Mouse (Mus musculus): ENCODE data around the gene 1700028J19Rik. TPM values are rescaled to one million over a fixed set of nuclear protein-coding genes. Genes with fewer than 3 reads are reported as not detected.
"Not testable (repeated sequence)": the region's sequence is repeated elsewhere in the genome, so short reads cannot be mapped to it uniquely, and the experiment has no call there.

1700028J19Rik gene
- polyA plus RNA-seq, 1 experiment from 2014 or later: 1.3 TPM

DNA sequence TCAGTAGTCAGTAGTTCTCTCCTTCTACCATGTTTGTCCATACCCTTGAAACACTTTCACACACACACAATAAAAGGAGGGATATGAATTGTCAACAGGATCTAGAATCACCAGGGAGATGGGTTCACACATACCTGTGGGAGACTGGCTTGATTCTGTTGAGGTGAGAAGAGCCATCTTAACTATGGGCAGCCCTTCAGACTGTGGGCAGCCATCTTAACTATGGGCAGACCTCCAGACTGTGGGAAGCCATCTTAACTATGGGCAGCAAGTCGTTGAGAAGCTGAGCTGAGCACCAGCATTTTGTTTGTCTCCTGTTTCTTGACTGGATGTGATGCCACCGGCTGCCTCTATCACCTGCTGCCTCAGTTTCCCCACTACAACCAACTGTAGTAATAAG, 24.8 kb upstream of the 1700028J19Rik start:
- WGBS: 77% methylated on average over 2 of the region's 2 CpGs
- no peaks in the 10 kb centered on the region for H3K36me3 ChIP-seq (replicated peaks)
- peaks cover 7% of the 10 kb centered on the region for H3K4me1 ChIP-seq
- no peak overlapping the region for H3K4me3 ChIP-seq
- H3K9me3 ChIP-seq: no peaks in the 10 kb centered on the region; the same call in 1 of the 2 replicates
- no peak for DNase-seq (ENCODE audit: extremely low spot score, low spot score)
- H3K27me3 ChIP-seq (ENCODE audit: poor library complexity, severe bottlenecking): peaks cover 38% of the 10 kb centered on the region
- no peak overlapping the region for H3K27ac ChIP-seq

DNA sequence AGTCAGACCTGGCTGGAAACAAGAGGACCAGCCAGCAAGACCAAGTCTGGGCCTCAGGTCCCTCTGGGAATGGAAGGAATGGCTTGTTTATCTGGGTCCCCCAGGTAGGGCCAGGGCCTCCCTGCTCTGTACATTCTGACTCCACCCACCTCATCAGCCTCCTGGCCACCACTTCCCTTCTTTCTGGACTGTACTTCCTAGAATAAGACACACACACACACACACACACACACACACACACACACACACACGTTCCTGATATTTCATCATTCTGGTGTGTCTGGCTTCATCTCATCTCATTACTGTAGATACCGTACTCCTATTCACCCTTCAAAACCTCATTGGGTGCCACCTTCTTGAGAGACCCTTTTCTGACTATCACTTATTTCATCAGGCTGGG, 22.9 kb upstream of the 1700028J19Rik start:
- 92% methylated on average over 2 of the region's 2 CpGs for WGBS
- H3K36me3 ChIP-seq (replicated peaks): no peaks in the 10 kb centered on the region
- no peak overlapping the region for H3K4me3 ChIP-seq
- peaks cover 7% of the 10 kb centered on the region for H3K4me1 ChIP-seq
- H3K27me3 ChIP-seq (ENCODE audit: poor library complexity, severe bottlenecking): peaks cover 35% of the 10 kb centered on the region
- no peak overlapping the region for H3K27ac ChIP-seq
- DNase-seq (ENCODE audit: extremely low spot score, low spot score): no peak
- H3K9me3 ChIP-seq: no peaks in the 10 kb centered on the region

DNA sequence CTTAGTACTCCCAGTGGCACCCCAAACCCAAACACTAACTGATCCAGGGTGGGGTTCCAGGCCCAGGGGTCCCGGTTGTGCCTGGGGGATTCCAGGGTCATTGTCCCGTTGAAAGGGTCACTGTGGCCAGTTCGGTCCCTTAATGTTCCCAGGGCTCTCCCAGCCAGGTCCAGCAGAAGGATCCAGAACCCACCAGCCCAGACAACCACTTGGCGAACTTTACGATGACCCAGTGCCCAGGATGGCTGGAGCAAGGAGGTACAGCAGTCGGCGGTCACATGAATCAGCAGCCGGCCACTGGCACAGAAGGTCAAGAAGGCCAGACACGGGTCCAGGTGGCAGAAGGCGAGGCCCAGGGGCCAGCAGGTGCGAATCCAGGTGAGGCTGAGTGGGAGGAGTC, 21.6 kb upstream of the 1700028J19Rik start:
- DNase-seq (ENCODE audit: extremely low spot score, low spot score): no peak
- WGBS: 87% methylated on average over 11 of the region's 11 CpGs

DNA sequence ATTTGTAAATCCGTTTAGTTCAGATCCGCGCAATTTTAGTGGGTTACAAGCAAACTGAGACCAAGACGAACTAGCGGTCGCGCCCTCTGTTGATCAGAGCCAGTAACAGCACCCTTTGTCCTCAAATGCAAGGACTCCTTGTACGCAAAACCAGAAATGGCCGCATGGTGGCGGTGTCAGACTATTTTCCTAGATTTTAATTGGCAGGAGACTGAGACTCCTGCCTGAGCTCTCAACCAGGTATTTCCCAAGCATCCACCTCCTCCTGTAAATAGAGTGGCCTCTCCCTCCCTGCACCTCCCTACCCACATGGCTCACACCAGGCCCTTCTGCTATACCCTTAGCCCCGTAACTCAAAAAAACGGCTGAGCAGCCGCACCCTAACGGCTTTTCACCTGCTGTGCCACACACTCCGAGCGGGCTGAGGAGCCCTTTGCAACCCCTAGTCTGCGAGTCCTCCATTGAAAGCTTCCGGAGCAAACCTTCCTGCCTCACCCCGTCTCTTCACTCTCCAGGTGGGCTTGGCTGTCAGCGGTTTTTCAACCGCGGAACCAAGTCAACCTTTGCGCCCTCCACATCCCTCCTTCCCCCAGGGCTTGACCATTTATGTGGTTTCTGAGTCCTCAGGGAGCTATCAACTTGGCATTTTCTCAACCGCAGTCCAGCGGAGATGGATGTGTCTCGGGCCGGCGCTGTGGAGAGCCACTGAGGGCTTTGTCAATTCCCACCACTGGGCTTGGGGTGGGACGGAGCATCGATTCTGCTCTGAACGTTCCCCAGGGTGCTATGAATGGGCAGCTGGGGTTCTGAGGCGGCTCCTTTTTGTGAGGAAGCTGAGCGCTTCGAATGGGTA, 16.5 kb upstream of the 1700028J19Rik start:
- H3K36me3 ChIP-seq (replicated peaks): no peaks in the 10 kb centered on the region
- H3K27ac ChIP-seq: peak overlapping the region; percentile 44; the same call in 1 of the 2 replicates
- H3K9me3 ChIP-seq: no peaks in the 10 kb centered on the region
- peaks cover 54% of the 10 kb centered on the region for H3K27me3 ChIP-seq (ENCODE audit: poor library complexity, severe bottlenecking)
- 2% methylated on average over 34 of the region's 34 CpGs for WGBS
- DNase-seq (ENCODE audit: extremely low spot score, low spot score): peak; percentile 95
- H3K4me3 ChIP-seq: peak overlapping the region; percentile 45
- H3K4me1 ChIP-seq: peaks cover 7% of the 10 kb centered on the region

More for the DNA sequence above, 21.6 kb upstream of the 1700028J19Rik start:
- no peaks in the 10 kb centered on the region for H3K9me3 ChIP-seq
- H3K36me3 ChIP-seq (replicated peaks): no peaks in the 10 kb centered on the region
- H3K27ac ChIP-seq: no peak overlapping the region
- peaks cover 4% of the 10 kb centered on the region for H3K4me1 ChIP-seq
- H3K4me3 ChIP-seq: no peak overlapping the region
- H3K27me3 ChIP-seq (ENCODE audit: poor library complexity, severe bottlenecking): peaks cover 36% of the 10 kb centered on the region

DNA sequence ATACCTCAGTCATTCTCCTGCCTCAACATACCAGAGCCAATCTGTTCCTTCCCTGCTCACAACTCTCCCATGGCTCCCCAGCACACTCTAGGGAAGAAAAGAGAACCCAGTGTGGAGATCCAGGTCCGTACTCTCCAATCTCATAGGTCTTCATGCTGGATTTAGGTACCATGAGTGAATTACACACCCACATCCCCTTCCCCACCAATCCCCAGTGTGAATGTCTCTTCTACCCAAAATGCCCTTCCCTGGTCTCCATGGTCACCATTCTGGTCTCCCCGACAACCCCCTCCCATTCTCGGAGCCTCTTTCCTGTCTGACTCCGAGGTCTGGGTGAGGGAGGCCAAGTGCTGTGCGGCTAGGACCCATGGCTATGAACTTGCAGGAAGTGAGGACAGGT, 14.7 kb upstream of the 1700028J19Rik start, which contains the start of gene Gm15517:
Gm15517 (plus strand) TSS at position 301 of the 400 bp plus-strand sequence.
- Histone ChIP-seq H3K36me3 (replicated peaks) (0 out of 2 replicates have a peak, but pooled peaks cover 3% of the 10 kb centered on the region), H3K4me3 (no peak within 1 kb of the TSS), H3K9me3 (no peaks in the 10 kb centered on the region), H3K27ac (no peak within 1 kb of the TSS), H3K27me3 (ENCODE audit: poor library complexity, severe bottlenecking) (peaks cover 43% of the 10 kb centered on the region), H3K4me1 (peaks cover 7% of the 10 kb centered on the region)
- no peak for DNase-seq (ENCODE audit: extremely low spot score, low spot score)
- WGBS: 63% methylated on average over 5 of the region's 5 CpGs

DNA sequence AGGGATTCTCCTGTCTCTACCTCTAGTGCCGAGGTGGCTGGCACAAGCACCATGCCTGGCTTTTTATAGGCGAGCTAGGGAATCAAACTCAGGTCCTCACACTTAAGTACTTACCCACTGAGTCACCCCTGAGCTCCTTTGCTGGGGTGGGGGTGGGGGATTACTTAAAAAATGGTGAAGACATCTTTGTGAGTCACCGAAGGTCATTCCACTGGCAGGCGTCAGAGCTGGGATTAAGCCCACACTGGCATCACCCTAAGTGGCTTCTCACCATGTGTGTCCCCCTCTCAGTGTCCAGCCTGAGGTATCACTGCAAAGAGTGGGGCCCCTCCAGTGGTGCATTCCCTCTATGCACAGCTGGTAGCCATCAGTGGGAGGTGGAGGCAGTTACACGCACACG, 13.9 kb upstream of the 1700028J19Rik start:
- no peaks in the 10 kb centered on the region for H3K9me3 ChIP-seq
- H3K4me3 ChIP-seq: no peak overlapping the region
- H3K4me1 ChIP-seq: peaks cover 7% of the 10 kb centered on the region
- peaks cover 4% of the 10 kb centered on the region; the same call in 1 of the 2 replicates for H3K36me3 ChIP-seq (replicated peaks)
- H3K27me3 ChIP-seq (ENCODE audit: poor library complexity, severe bottlenecking): peaks cover 43% of the 10 kb centered on the region
- WGBS: 82% methylated on average over 6 of the region's 6 CpGs
- no peak overlapping the region for H3K27ac ChIP-seq
- DNase-seq (ENCODE audit: extremely low spot score, low spot score): no peak

DNA sequence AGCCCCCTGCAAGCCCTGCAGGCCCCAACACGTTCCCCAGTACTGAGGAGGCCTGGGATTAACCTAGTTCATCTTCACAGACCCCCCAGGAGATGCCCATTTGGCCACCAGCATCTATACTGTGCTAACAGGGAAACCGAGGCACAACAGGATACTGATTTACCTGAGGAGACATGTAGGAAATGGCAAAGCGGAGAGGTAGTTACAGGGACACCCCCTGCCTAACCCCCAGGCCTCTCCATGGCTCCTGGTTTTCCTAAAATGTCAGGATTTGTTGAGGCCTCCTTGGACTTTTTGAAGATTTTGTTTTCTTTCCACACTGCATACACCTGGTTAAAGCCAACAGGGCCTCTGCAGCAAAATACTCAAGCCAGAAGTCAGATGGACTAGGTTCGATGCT, 10.8 kb upstream of the 1700028J19Rik start, which contains the start of gene Acp4:
Acp4 (minus strand) TSS at position 101 of the 400 bp plus-strand sequence.
- peaks cover 20% of the 10 kb centered on the region for H3K27me3 ChIP-seq (ENCODE audit: poor library complexity, severe bottlenecking)
- no peak for DNase-seq (ENCODE audit: extremely low spot score, low spot score)
- H3K9me3 ChIP-seq: no peaks in the 10 kb centered on the region
- H3K4me3 ChIP-seq: no peak within 1 kb of the TSS
- H3K27ac ChIP-seq: no peak within 1 kb of the TSS
- WGBS: 88% methylated on average over 4 of the region's 4 CpGs
- peaks cover 36% of the 10 kb centered on the region for H3K36me3 ChIP-seq (replicated peaks)
- H3K4me1 ChIP-seq: peaks cover 5% of the 10 kb centered on the region

DNA sequence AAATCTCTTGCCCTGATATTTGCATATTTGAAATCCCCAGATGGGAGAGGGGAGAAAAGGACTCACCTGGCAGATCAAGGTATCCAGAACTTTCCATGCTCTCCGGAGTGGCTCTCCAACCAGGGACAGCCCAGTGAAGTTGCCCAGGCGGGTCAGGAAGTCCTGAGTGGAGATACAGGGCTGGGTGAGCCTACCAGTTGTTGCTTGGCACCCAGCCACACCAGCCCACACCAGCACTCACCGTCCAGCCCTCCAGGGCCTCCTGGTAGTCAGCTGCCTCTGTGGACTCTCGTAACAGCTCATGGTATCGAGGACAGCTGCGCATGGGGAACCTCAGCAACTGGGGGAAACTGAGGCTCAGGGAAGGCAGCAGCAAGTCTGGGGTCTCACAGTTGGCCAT, 8.4 kb upstream of the 1700028J19Rik start:
- H3K27ac ChIP-seq: no peak overlapping the region
- H3K4me1 ChIP-seq: peaks cover 6% of the 10 kb centered on the region
- no peak for DNase-seq (ENCODE audit: extremely low spot score, low spot score)
- H3K4me3 ChIP-seq: no peak overlapping the region
- WGBS: 88% methylated on average over 6 of the region's 6 CpGs
- no peaks in the 10 kb centered on the region for H3K9me3 ChIP-seq
- no peaks in the 10 kb centered on the region for H3K27me3 ChIP-seq (ENCODE audit: poor library complexity, severe bottlenecking)
- H3K36me3 ChIP-seq (replicated peaks): peaks cover 58% of the 10 kb centered on the region

DNA sequence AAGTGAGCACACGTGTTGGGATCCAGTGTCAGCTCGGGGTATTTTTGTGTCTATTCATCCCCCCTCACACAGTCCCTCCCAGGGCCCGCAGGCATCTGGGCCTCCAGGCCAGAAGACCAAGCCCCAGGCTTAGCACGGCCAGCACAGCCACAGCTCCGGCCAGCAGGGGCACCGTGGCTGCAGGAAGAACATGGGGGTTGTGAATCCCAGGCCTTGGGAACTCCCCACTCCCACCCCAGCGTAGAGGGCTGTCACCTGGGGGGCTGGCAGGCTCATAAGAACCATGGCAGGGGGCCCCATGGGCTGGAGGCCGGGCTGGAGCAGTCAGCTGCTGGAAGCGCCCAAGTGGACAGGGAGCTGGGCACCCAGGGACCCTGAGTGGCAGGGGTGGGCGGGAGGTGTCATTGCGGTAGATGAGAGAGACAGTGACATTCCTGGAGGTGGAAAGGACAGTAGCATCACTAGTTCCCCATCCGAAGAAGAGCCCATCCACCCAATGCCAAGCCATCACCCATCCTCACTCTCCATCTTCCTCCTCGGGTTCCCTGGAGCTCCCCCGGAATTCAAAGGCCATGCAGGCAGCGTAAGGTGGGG, 6.6 kb upstream of the 1700028J19Rik start:
- H3K27ac ChIP-seq: no peak overlapping the region
- no peaks in the 10 kb centered on the region for H3K27me3 ChIP-seq (ENCODE audit: poor library complexity, severe bottlenecking)
- H3K36me3 ChIP-seq (replicated peaks): peaks cover 76% of the 10 kb centered on the region
- H3K4me3 ChIP-seq: no peak overlapping the region
- no peaks in the 10 kb centered on the region for H3K9me3 ChIP-seq
- DNase-seq (ENCODE audit: extremely low spot score, low spot score): no peak
- 76% methylated on average over 15 of the region's 15 CpGs for WGBS
- peaks cover 18% of the 10 kb centered on the region for H3K4me1 ChIP-seq

DNA sequence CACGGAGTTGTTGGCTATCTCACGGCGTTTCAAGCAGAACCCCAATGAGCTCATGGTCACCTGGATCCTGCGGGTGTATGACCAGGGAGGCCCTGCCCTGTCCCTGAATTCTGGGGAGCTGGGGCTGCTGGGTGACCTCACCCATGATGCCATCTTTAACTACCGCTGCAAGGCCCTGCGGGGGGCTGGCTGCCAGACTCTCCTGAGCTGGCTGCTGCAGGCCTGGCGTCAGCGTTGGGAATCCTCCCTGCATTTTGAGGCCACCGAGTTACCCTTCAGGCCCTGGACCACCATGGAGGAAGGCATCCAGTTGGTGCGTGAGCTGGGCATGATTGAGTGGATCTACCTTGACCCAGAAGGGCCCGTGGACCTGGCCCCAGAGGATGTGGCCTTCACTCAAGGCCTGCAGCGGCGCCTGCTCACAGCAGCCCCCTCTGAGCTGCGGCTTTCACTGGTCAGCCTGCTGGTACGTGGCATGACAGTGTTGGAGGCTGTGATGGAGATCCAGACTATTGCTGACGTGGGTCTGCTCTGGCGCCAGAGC, 4.3 kb upstream of the 1700028J19Rik start:
- not testable (repeated sequence) for DNase-seq (ENCODE audit: extremely low spot score, low spot score); H3K4me3 ChIP-seq; H3K27me3 ChIP-seq (ENCODE audit: poor library complexity, severe bottlenecking); H3K9me3 ChIP-seq; H3K27ac ChIP-seq
- WGBS: 93% methylated on average over 17 of the region's 17 CpGs
- Histone ChIP-seq H3K4me1 (peaks cover 23% of the 10 kb centered on the region), H3K36me3 (replicated peaks) (peaks cover 77% of the 10 kb centered on the region)

DNA sequence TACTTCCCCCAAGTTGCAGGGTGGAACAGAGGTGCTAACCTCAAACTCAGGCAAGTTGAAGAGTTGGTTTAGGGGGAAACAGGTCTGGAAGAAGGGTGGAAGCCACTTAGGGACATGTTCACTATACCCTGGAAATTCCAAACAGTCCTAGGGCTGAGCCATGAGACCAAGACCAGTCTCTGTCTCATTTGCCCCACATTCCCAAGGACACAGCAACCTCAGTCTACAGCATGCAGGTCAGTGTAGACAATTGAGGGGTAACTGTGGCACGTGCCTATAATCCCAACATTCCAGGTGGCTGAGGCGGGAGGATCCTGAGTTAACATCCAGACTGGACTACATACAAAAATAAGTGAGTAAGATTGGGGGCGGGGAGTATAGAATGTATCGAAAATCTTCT, 2.8 kb upstream of the 1700028J19Rik start:
- Histone ChIP-seq H3K36me3 (replicated peaks) (peaks cover 64% of the 10 kb centered on the region), H3K27ac (no peak overlapping the region), H3K9me3 (no peaks in the 10 kb centered on the region), H3K4me3 (no peak overlapping the region), H3K4me1 (peaks cover 30% of the 10 kb centered on the region), H3K27me3 (ENCODE audit: poor library complexity, severe bottlenecking) (no peaks in the 10 kb centered on the region)
- no peak for DNase-seq (ENCODE audit: extremely low spot score, low spot score)
- 92% methylated on average over 4 of the region's 4 CpGs for WGBS

DNA sequence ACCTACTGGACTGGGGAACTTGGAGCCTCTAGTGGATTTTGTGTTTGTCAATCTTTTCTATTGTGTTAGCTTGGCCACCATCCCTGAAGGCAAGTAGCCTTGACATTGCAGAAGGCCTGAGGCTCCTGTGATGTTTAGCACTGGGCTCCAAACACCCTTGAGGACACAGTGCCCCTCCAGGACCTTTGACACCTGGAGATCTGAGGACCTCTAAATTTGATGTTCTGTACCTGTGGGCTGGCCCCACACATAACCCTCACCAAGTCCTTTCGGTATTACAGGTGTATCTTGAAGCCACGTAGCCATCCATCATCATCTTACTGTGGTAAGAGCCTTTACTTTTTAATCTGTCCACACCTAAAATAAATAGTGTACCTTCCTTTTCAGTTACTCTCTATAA, 1.5 kb upstream of the 1700028J19Rik start:
- Histone ChIP-seq H3K4me1 (peaks cover 30% of the 10 kb centered on the region), H3K27ac (no peak overlapping the region), H3K27me3 (ENCODE audit: poor library complexity, severe bottlenecking) (no peaks in the 10 kb centered on the region), H3K9me3 (no peaks in the 10 kb centered on the region), H3K4me3 (peak overlapping the region; percentile 92), H3K36me3 (replicated peaks) (peaks cover 52% of the 10 kb centered on the region)
- DNase-seq (ENCODE audit: extremely low spot score, low spot score): no peak
- 95% methylated on average over 2 of the region's 2 CpGs for WGBS

Data from forebrain, embryonic 10.5 days (tissue).